Mouse (Mus musculus): ENCODE data around the gene Ccdc24.

DNA sequence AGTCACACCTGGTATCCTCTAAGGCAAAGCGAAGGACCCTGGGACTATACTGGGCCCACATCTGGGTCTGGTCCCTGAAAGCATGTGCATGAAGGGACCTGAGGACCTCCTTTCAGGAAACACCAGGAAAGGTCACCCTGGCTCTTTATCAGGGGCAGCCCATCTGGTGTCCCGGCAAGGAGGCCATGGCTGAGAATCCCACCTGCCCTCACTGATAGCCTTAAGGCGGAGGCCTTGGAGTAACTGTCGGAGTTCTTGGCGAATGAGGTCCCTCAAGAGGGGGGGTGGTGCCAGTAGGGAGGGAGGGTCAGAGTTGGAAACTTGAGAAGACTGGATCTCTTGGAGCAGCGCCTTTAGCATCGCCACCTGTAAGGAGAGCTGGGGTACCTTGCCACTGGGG, 570 bp downstream of the Ccdc24 start:
- TF ChIP-seq ZC3H11A (IDR thresholded peaks at IDR 0.05; ENCODE audit: borderline replicate concordance, low read depth, low read length) (no peak), ZNF384 (IDR thresholded peaks at IDR 0.05; ENCODE audit: low read depth, low read length) (no peak), HCFC1 (IDR thresholded peaks at IDR 0.05; ENCODE audit: borderline replicate concordance, insufficient read depth, low read length) (no peak)

Data from ES-E14 (cell line).